Mouse (Mus musculus): ENCODE results near the gene Gpr141. TPM values are rescaled to one million over a fixed set of nuclear protein-coding genes. Genes with fewer than 3 reads are reported as not detected.
A peak's percentile ranks its signal among the peaks of the same experiment; 100 is the strongest.

Gene Gpr141
- polyA plus RNA-seq, 1 experiment from 2014 or later, result 0.34 TPM

DNA sequence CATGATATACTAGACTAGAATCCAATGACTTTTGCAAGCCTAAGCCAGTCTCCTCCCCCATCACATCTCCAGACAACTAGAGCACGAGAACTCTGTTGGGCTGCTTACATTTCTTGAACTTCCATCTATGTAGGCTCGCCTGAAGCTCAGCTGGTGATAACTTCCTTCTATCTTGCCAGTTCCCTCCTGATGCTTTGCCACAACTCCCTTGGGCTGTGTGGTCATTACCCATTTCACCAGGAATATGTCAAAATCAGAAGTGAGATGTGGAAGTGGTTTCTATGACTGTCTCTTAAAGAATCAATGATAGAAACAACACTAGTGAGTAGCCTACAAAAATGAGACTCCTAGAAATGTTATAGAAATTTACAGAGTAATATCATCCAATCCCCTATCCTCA, 56.9 kb downstream of the Gpr141 start:
- H3K9me3 ChIP-seq (ENCODE audit: control insufficient read depth, low read length), result no peaks in the 10 kb centered on the region
- no peak overlapping the region for H3K4me3 ChIP-seq (replicated peaks; ENCODE audit: low read depth, low read length)
- H3K27me3 ChIP-seq (ENCODE audit: control insufficient read depth, insufficient read depth, low read length), result no peaks in the 10 kb centered on the region
- no peak overlapping the region for H3K4me2 ChIP-seq (ENCODE audit: low read length)
- H3K36me3 ChIP-seq (ENCODE audit: control insufficient read depth, insufficient read depth, low read length), result no peaks in the 10 kb centered on the region
- WGBS, result 79% methylated on average over 2 of the region's 2 CpGs
- no peaks in the 10 kb centered on the region for H3K4me1 ChIP-seq (ENCODE audit: control insufficient read depth, insufficient read depth, low read length)
- H3K9ac ChIP-seq (replicated peaks; ENCODE audit: low read length), result no peak overlapping the region
- no peak for ATAC-seq (ENCODE audit: low FRiP score, low TSS enrichment)
- no peak for DNase-seq
- no peak overlapping the region for H3K27ac ChIP-seq (replicated peaks; ENCODE audit: low read depth, low read length)

DNA sequence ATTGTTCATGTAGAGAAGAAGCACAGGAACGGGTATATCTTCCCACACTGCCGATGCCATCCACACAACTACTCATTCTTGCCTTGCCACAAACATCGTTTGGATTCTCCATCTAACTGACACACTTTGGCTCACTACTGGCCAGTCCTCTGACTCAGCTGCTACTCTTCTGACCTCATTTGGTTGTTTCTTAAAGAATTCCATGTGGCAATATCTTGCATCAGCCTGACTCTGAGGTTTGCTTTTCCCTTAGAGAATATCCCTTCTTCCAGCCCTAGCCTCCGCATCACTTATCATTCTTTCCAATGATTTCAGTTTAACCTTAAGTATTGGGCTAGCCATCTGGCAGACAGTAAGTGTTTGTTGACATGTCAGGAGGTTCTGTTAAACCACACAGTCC, 59.8 kb downstream of the Gpr141 start:
- WGBS, result 95% methylated on average over 4 of the region's 4 CpGs

DNA sequence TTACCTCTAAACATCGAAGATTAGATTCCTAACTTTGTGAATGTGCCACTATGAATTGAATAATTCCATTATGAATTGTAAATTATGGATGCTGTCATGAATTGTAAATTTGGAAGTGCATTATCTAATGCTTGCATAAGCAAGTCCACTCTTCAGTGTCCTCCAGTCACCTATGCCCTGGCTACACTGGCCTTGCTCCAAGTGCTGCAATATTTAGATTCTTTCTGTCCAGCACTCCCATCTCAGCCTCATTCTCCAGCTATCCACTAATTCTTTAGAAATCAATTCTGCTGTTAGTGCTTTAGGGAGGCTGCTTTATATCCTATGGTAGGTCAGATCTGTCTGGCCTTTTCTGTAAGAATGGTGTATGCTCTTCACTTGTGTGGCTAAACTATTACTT, 60.8 kb downstream of the Gpr141 start:
- ATAC-seq (ENCODE audit: low FRiP score, low TSS enrichment) (no peak), DNase-seq (no peak)
- H3K36me3 ChIP-seq (ENCODE audit: control insufficient read depth, insufficient read depth, low read length), result no peaks in the 10 kb centered on the region
- H3K9me3 ChIP-seq (ENCODE audit: control insufficient read depth, low read length), result no peaks in the 10 kb centered on the region
- no peak overlapping the region for H3K27ac ChIP-seq (replicated peaks; ENCODE audit: low read depth, low read length)
- WGBS, result 98% methylated on average over 1 of the region's 1 CpGs
- no peak overlapping the region for H3K4me3 ChIP-seq (replicated peaks; ENCODE audit: low read depth, low read length)
- no peak overlapping the region for H3K4me2 ChIP-seq (ENCODE audit: low read length)
- no peak overlapping the region for H3K9ac ChIP-seq (replicated peaks; ENCODE audit: low read length)
- H3K4me1 ChIP-seq (ENCODE audit: control insufficient read depth, insufficient read depth, low read length), result no peaks in the 10 kb centered on the region
- H3K27me3 ChIP-seq (ENCODE audit: control insufficient read depth, insufficient read depth, low read length), result no peaks in the 10 kb centered on the region

More for the DNA sequence above, 59.8 kb downstream of the Gpr141 start:
- H3K9ac ChIP-seq (replicated peaks; ENCODE audit: low read length), result no peak overlapping the region
- no peaks in the 10 kb centered on the region for H3K4me1 ChIP-seq (ENCODE audit: control insufficient read depth, insufficient read depth, low read length)
- H3K9me3 ChIP-seq (ENCODE audit: control insufficient read depth, low read length), result no peaks in the 10 kb centered on the region
- DNase-seq (no peak), ATAC-seq (ENCODE audit: low FRiP score, low TSS enrichment) (no peak)
- H3K4me3 ChIP-seq (replicated peaks; ENCODE audit: low read depth, low read length), result no peak overlapping the region
- H3K36me3 ChIP-seq (ENCODE audit: control insufficient read depth, insufficient read depth, low read length), result no peaks in the 10 kb centered on the region
- H3K4me2 ChIP-seq (ENCODE audit: low read length), result no peak overlapping the region
- no peaks in the 10 kb centered on the region for H3K27me3 ChIP-seq (ENCODE audit: control insufficient read depth, insufficient read depth, low read length)
- H3K27ac ChIP-seq (replicated peaks; ENCODE audit: low read depth, low read length), result no peak overlapping the region

DNA sequence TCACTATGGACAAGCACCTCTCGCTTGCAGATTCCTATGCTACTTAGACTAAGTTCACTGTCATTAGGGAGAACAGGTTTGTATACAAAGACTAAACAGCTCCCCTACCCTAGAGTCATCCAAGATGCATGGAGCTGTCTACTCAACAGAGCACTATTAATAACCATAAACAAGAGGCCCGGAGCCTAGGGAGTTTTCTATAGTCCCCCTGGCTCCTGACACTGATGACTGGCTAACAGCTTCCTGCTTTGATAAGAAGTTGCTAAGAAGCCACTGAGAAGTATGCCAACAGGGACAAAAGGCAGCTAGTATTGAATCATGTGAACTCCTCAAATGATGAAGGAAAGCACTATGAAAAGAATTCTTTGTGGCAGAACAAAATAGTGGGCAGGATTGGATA, 78.3 kb downstream of the Gpr141 start:
- no peak overlapping the region for H3K27ac ChIP-seq (replicated peaks; ENCODE audit: low read depth, low read length)
- 63% methylated on average over 2 of the region's 2 CpGs for WGBS
- H3K4me3 ChIP-seq (replicated peaks; ENCODE audit: low read depth, low read length), result no peak overlapping the region
- DNase-seq (no peak), ATAC-seq (ENCODE audit: low FRiP score, low TSS enrichment) (no peak)
- H3K9me3 ChIP-seq (ENCODE audit: control insufficient read depth, low read length), result no peaks in the 10 kb centered on the region
- no peaks in the 10 kb centered on the region for H3K27me3 ChIP-seq (ENCODE audit: control insufficient read depth, insufficient read depth, low read length)
- no peak overlapping the region for H3K4me2 ChIP-seq (ENCODE audit: low read length)
- H3K36me3 ChIP-seq (ENCODE audit: control insufficient read depth, insufficient read depth, low read length), result no peaks in the 10 kb centered on the region
- no peak overlapping the region for H3K9ac ChIP-seq (replicated peaks; ENCODE audit: low read length)
- no peaks in the 10 kb centered on the region for H3K4me1 ChIP-seq (ENCODE audit: control insufficient read depth, insufficient read depth, low read length)

DNA sequence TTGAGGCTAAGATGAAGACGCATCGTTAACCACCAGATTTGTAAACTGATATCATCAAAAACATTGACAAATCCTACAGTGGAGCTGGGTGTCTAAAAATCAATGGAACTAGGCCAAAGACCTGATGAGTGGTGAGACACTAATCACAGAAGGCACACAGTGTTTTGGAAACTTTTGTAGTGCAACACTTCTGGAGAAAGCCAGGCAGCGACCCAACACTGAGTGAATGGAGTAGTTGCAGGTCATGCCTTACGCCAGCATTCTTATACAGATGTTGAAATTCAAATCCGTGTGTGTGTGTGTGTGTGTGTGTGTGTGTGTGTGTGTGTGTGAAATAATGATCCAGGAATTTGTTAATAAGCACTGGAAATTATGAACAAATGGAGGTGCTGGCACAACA, 79.5 kb downstream of the Gpr141 start:
- no peak overlapping the region for H3K27ac ChIP-seq (replicated peaks; ENCODE audit: low read depth, low read length)
- no peak overlapping the region for H3K9ac ChIP-seq (replicated peaks; ENCODE audit: low read length)
- no peak overlapping the region for H3K4me2 ChIP-seq (ENCODE audit: low read length)
- ATAC-seq (ENCODE audit: low FRiP score, low TSS enrichment) (no peak), DNase-seq (no peak)
- no peaks in the 10 kb centered on the region for H3K9me3 ChIP-seq (ENCODE audit: control insufficient read depth, low read length)
- 94% methylated on average over 5 of the region's 5 CpGs for WGBS
- H3K36me3 ChIP-seq (ENCODE audit: control insufficient read depth, insufficient read depth, low read length), result no peaks in the 10 kb centered on the region
- H3K4me3 ChIP-seq (replicated peaks; ENCODE audit: low read depth, low read length), result no peak overlapping the region
- H3K27me3 ChIP-seq (ENCODE audit: control insufficient read depth, insufficient read depth, low read length), result no peaks in the 10 kb centered on the region
- no peaks in the 10 kb centered on the region for H3K4me1 ChIP-seq (ENCODE audit: control insufficient read depth, insufficient read depth, low read length)

DNA sequence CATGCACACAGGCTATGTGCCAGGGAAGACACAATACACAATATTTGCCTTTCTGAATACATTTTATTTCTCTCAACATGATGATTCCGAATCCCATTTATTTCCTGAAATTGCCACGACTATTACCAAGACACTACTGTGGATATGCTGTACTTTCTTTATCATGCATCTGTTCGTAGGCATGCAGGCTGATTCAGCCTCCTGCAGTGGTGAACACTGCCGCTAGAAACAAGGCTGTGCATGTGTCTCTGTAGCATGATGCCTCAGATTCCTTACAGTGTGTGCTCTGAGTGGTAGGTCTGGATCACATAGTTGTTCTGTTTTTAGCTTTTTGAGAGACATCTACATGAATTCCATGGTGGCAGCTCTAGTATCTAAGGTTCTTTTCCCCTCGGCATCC, 89.5 kb downstream of the Gpr141 start:
- DNase-seq (no peak), ATAC-seq (ENCODE audit: low FRiP score, low TSS enrichment) (no peak)
- Histone ChIP-seq H3K4me3 (replicated peaks; ENCODE audit: low read depth, low read length) (no peak overlapping the region), H3K9ac (replicated peaks; ENCODE audit: low read length) (no peak overlapping the region), H3K4me2 (ENCODE audit: low read length) (no peak overlapping the region), H3K9me3 (ENCODE audit: control insufficient read depth, low read length) (no peaks in the 10 kb centered on the region), H3K27me3 (ENCODE audit: control insufficient read depth, insufficient read depth, low read length) (no peaks in the 10 kb centered on the region), H3K4me1 (ENCODE audit: control insufficient read depth, insufficient read depth, low read length) (no peaks in the 10 kb centered on the region), H3K36me3 (ENCODE audit: control insufficient read depth, insufficient read depth, low read length) (no peaks in the 10 kb centered on the region), H3K27ac (replicated peaks; ENCODE audit: low read depth, low read length) (no peak overlapping the region)
- WGBS, result 82% methylated on average over 5 of the region's 5 CpGs

DNA sequence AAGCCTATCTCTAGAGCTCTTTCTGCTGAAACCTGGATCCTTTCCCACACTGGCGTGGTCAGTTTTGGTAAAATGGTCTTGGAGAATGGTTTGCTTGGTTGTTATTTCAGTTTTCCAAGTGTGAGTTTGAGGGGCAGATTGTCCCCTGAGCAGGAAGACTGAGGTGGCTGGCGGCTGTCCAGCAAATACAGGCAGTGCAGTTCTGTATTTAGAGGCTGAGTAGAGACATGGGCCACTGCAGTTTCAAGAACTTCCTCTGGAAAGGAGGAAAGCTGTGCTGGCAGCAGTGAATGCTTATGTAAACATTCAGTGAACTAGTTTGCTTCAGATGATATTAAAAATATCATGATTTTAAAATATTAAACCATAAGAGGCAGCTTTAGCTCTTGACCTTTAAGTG, 93.2 kb downstream of the Gpr141 start:
- Histone ChIP-seq H3K9me3 (ENCODE audit: control insufficient read depth, low read length) (no peaks in the 10 kb centered on the region), H3K9ac (replicated peaks; ENCODE audit: low read length) (no peak overlapping the region), H3K36me3 (ENCODE audit: control insufficient read depth, insufficient read depth, low read length) (no peaks in the 10 kb centered on the region), H3K4me1 (ENCODE audit: control insufficient read depth, insufficient read depth, low read length) (no peaks in the 10 kb centered on the region), H3K4me3 (replicated peaks; ENCODE audit: low read depth, low read length) (no peak overlapping the region), H3K4me2 (ENCODE audit: low read length) (no peak overlapping the region), H3K27ac (replicated peaks; ENCODE audit: low read depth, low read length) (no peak overlapping the region), H3K27me3 (ENCODE audit: control insufficient read depth, insufficient read depth, low read length) (no peaks in the 10 kb centered on the region)
- no peak for DNase-seq
- ATAC-seq (ENCODE audit: low FRiP score, low TSS enrichment), result no peak
- WGBS, result 87% methylated on average over 2 of the region's 2 CpGs

DNA sequence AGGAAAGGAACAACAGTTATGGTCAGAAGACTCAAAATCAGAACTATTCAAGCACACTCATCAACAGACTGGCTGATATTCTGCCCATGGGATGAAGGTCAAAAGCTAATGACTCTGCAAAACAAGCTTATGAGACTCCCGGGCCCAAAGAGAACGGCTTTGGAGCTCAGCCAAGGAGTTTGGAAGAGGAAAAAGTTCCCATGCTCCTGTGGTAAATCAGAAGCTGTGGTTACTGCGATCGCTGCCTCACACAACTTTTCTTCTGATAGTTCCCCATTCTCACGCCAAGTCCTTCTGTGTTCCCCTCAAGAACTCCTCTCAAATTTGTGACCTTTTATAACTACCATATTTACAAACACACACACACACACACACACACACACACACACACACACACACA, 105.1 kb downstream of the Gpr141 start:
- ATAC-seq (ENCODE audit: low FRiP score, low TSS enrichment), result no peak
- H3K4me1 ChIP-seq (ENCODE audit: control insufficient read depth, insufficient read depth, low read length), result no peaks in the 10 kb centered on the region
- no peak overlapping the region for H3K4me3 ChIP-seq (replicated peaks; ENCODE audit: low read depth, low read length)
- H3K9ac ChIP-seq (replicated peaks; ENCODE audit: low read length), result no peak overlapping the region
- H3K4me2 ChIP-seq (ENCODE audit: low read length), result no peak overlapping the region
- H3K27ac ChIP-seq (replicated peaks; ENCODE audit: low read depth, low read length), result no peak overlapping the region
- DNase-seq, result peak; percentile 35
- WGBS, result 80% methylated on average over 5 of the region's 5 CpGs
- H3K27me3 ChIP-seq (ENCODE audit: control insufficient read depth, insufficient read depth, low read length), result no peaks in the 10 kb centered on the region
- H3K36me3 ChIP-seq (ENCODE audit: control insufficient read depth, insufficient read depth, low read length), result no peaks in the 10 kb centered on the region
- H3K9me3 ChIP-seq (ENCODE audit: control insufficient read depth, low read length), result no peaks in the 10 kb centered on the region

DNA sequence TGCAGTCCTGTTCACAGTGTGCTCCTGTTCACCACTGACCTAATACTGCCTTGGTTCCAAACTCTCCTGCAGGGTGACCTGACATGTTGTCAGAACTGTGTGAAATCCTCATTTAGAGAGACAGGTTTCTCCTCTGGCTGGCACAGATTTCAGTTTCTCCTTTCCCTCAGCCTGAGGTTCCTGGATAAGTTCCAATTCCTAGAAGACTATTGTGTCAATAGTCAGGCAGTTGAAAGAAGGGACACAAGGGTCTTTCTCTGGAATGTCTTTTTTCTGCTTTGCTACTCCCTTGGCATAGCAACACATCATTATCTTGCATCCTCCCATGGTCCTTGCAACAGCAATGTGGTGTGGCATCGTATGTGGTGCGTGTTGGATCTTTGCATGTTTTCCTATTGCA, 106.9 kb downstream of the Gpr141 start:
- no peaks in the 10 kb centered on the region for H3K4me1 ChIP-seq (ENCODE audit: control insufficient read depth, insufficient read depth, low read length)
- DNase-seq (peak; percentile 15), ATAC-seq (ENCODE audit: low FRiP score, low TSS enrichment) (no peak)
- no peaks in the 10 kb centered on the region for H3K36me3 ChIP-seq (ENCODE audit: control insufficient read depth, insufficient read depth, low read length)
- WGBS, result 76% methylated on average over 2 of the region's 2 CpGs
- H3K4me2 ChIP-seq (ENCODE audit: low read length), result no peak overlapping the region
- no peak overlapping the region for H3K9ac ChIP-seq (replicated peaks; ENCODE audit: low read length)
- no peaks in the 10 kb centered on the region for H3K27me3 ChIP-seq (ENCODE audit: control insufficient read depth, insufficient read depth, low read length)
- no peak overlapping the region for H3K4me3 ChIP-seq (replicated peaks; ENCODE audit: low read depth, low read length)
- H3K9me3 ChIP-seq (ENCODE audit: control insufficient read depth, low read length), result no peaks in the 10 kb centered on the region
- H3K27ac ChIP-seq (replicated peaks; ENCODE audit: low read depth, low read length), result no peak overlapping the region
